9 mouse cellular contexts compared by ENCODE assay signal in the genomic region with DNA sequence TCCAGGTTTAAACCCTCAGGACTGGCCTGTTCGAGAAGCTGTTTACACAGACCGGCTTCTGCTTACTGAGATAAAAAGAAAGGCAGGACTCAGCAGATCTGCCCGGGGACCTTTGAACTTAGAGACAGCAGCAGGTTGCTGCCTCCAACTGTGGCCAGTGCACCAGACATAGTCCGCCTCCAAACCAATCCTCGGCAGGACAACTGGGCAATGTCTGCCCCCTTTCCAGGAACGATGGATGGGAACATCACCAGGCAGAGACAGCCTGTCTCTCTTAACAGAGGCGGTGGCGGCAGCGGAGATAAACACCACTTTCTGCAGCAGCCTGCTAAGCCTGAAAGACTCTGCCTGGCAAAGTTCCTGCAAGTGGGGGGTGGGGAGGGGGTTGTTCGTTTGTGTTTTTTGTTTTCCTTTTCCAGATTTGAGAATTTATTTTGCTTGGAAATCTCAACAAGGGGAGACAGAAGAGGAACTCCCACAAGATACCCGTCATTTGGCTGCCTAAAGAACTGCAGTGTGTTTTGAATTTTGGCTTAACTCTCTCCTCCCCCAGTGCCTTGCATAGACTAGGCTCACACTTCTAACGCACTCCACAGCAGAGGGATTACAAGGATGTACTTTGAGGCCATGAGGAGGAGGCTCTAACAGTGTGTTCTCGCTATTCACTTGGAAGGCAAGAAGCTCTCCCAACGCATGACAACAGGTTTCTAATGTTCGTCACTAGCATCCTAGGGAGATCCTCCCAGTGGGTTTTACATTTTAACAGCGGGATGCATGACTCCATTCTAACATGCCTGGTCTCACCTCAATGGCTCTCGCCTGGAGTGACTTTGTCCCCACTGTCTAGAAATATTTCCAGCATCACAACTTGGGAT. TPM values are rescaled to one million over a fixed set of nuclear protein-coding genes. Genes with fewer than 3 reads are reported as not detected.
A peak's percentile ranks its signal among the peaks of the same experiment; 100 is the strongest.
DNase-seq lines count a peak whose midpoint lies in the region; ATAC-seq and TF ChIP-seq lines count a peak whose summit lies in the region.
"Had no signal": no experiment of that assay in that cellular context is flagged by ENCODE, and none has a peak within 500 bp of the region (broad histone marks: within the 10 kb centered on the region; RNA-seq: fewer than 3 reads in every experiment).

No protein-coding gene starts in this region.

- DNase-seq in heart, adult 11 months: peak; percentile 95
- no peak for DNase-seq in heart, adult 9 months (ENCODE audit: low spot score in 2 of 2)
- no peak for DNase-seq in heart, embryonic 10.5 days (ENCODE audit: low spot score)
- peak; percentile 50 for DNase-seq in lung, postnatal 36 days
- DNase-seq in telencephalon, adult 2 months (ENCODE audit: low read depth, low spot score): peak; percentile 75
- no peak for DNase-seq in adrenal gland, adult 18-20 months (ENCODE audit: low spot score in 2 of 2)

- no peaks in the 10 kb centered on the region for H3K9me3 ChIP-seq in heart, embryonic 10.5 days
- H3K9me3 ChIP-seq in kidney, embryonic 15.5 days (replicated peaks): no peaks in the 10 kb centered on the region

- H3K4me1 ChIP-seq in bone marrow, adult 2 months (ENCODE audit: control insufficient read depth, insufficient read depth, low read length): peaks cover 2% of the 10 kb centered on the region; the same call in 1 of the 2 replicates
- peaks cover 37% of the 10 kb centered on the region for H3K4me1 ChIP-seq in heart, embryonic 10.5 days
- H3K4me1 ChIP-seq in kidney, embryonic 15.5 days: peaks cover 42% of the 10 kb centered on the region

- WGBS in bone marrow, adult 2 months: 31% methylated on average over 17 of the region's 17 CpGs
- WGBS in heart, embryonic 10.5 days: 6% methylated on average over 17 of the region's 17 CpGs
- 11% methylated on average over 17 of the region's 17 CpGs for WGBS in kidney, embryonic 15.5 days

- H3K9ac ChIP-seq in kidney, embryonic 15.5 days: peak overlapping the region; percentile 80; the same call in 1 of the 2 replicates

- no peaks in the 10 kb centered on the region for H3K27me3 ChIP-seq in heart, embryonic 10.5 days (ENCODE audit: insufficient read depth, poor library complexity, severe bottlenecking)
- H3K27me3 ChIP-seq in kidney, embryonic 15.5 days: 0 out of 2 replicates have a peak, but pooled peaks cover 3% of the 10 kb centered on the region
- H3K27me3 ChIP-seq: Patski had no signal

- no peak for ATAC-seq in kidney, embryonic 15.5 days (replicated peaks; ENCODE audit: low FRiP score)
- ATAC-seq: Patski had no signal

- peak overlapping the region; percentile 91 for H3K4me2 ChIP-seq in kidney, embryonic 15.5 days

- H3K4me3 ChIP-seq in bone marrow, adult 2 months (replicated peaks; ENCODE audit: control insufficient read depth, low read depth, low read length): peak overlapping the region; percentile 81
- peak overlapping the region; percentile 90 for H3K4me3 ChIP-seq in heart, embryonic 10.5 days
- peak overlapping the region; percentile 76 for H3K4me3 ChIP-seq in kidney, embryonic 15.5 days (replicated peaks)

- no peak for TF ChIP-seq CTCF in bone marrow, adult 2 months (IDR thresholded peaks at IDR 0.05; ENCODE audit: control insufficient read depth, insufficient read depth, low read length)

- peak overlapping the region; percentile 96 for H3K27ac ChIP-seq in bone marrow, adult 2 months (ENCODE audit: control insufficient read depth, insufficient read depth, low read depth, low read length, poor library complexity)
- H3K27ac ChIP-seq in heart, embryonic 10.5 days: peak overlapping the region; percentile 91
- H3K27ac ChIP-seq in kidney, embryonic 15.5 days: peak overlapping the region; percentile 73

- TF ChIP-seq POLR2A in bone marrow, adult 2 months (IDR thresholded peaks at IDR 0.05; ENCODE audit: borderline replicate concordance, control insufficient read depth, low read depth, low read length): 0 out of 2 replicates have a peak, but pooled peaks have one; percentile 44

- peaks cover 29% of the 10 kb centered on the region for H3K36me3 ChIP-seq in heart, embryonic 10.5 days
- peaks cover 30% of the 10 kb centered on the region for H3K36me3 ChIP-seq in kidney, embryonic 15.5 days

RNA-seq across cellular contexts. Expression of a gene that starts 1.5 kb away (rescaled TPM):
- polyA plus RNA-seq in bone marrow, adult 2 months (2011; ENCODE audit: insufficient read depth, insufficient read length, low replicate concordance, missing spikeins): 34.6 and 46.7 TPM in 2 replicates
- 13.0 and 21.7 TPM in 2 replicates for polyA plus RNA-seq in heart, embryonic 10.5 days (2016; fragmentation: Nextera tagmentation; extraction: Ambion mirVana)
- 32.9 and 36.0 TPM in 2 replicates for polyA plus RNA-seq in kidney, embryonic 15.5 days (2015; fragmentation: Nextera tagmentation; extraction: Ambion mirVana)
- total RNA-seq in adrenal gland, adult 18-20 months (2021): 10 to 100 TPM; 33.6 to 42.2 TPM

RNA-seq across cellular contexts. Expression of a gene that starts 1.8 kb away (rescaled TPM):
- polyA plus RNA-seq in bone marrow, adult 2 months (2011; ENCODE audit: insufficient read depth, insufficient read length, low replicate concordance, missing spikeins): 3.7 and 7.2 TPM in 2 replicates
- 0.15 and 0.24 TPM in 2 replicates for polyA plus RNA-seq in heart, embryonic 10.5 days (2016; fragmentation: Nextera tagmentation; extraction: Ambion mirVana)
- 0.82 and 0.90 TPM in 2 replicates for polyA plus RNA-seq in kidney, embryonic 15.5 days (2015; fragmentation: Nextera tagmentation; extraction: Ambion mirVana)
- total RNA-seq in adrenal gland, adult 18-20 months (2021): under 1 TPM; 0.36 to 0.48 TPM

RNA-seq across cellular contexts. Expression of a gene that starts 25.4 kb away (rescaled TPM):
- 1.9 and 3.4 TPM in 2 replicates for polyA plus RNA-seq in bone marrow, adult 2 months (2011; ENCODE audit: insufficient read depth, insufficient read length, low replicate concordance, missing spikeins)
- 11.0 and 11.2 TPM in 2 replicates for polyA plus RNA-seq in heart, embryonic 10.5 days (2016; fragmentation: Nextera tagmentation; extraction: Ambion mirVana)
- 15.3 and 16.1 TPM in 2 replicates for polyA plus RNA-seq in kidney, embryonic 15.5 days (2015; fragmentation: Nextera tagmentation; extraction: Ambion mirVana)
- total RNA-seq in adrenal gland, adult 18-20 months (2021): 10 to 100 TPM; 14.2 to 16.9 TPM

RNA-seq across cellular contexts. Expression of a gene that starts 25.6 kb away (rescaled TPM):
- 17.2 and 32.0 TPM in 2 replicates for polyA plus RNA-seq in bone marrow, adult 2 months (2011; ENCODE audit: insufficient read depth, insufficient read length, low replicate concordance, missing spikeins)
- polyA plus RNA-seq in heart, embryonic 10.5 days (2016; fragmentation: Nextera tagmentation; extraction: Ambion mirVana): 47.1 and 49.4 TPM in 2 replicates
- polyA plus RNA-seq in kidney, embryonic 15.5 days (2015; fragmentation: Nextera tagmentation; extraction: Ambion mirVana): 47.2 and 52.2 TPM in 2 replicates
- total RNA-seq in adrenal gland, adult 18-20 months (2021): 10 to 100 TPM; 44.1 to 57.6 TPM

RNA-seq across cellular contexts. Expression of a gene that starts 47.1 kb away (rescaled TPM):
- not detected in 2 replicates for polyA plus RNA-seq in bone marrow, adult 2 months (2011; ENCODE audit: insufficient read depth, insufficient read length, low replicate concordance, missing spikeins)
- 0.39 TPM in 1 of 2 replicates, not detected in the other for polyA plus RNA-seq in heart, embryonic 10.5 days (2016; fragmentation: Nextera tagmentation; extraction: Ambion mirVana)
- not detected in 2 replicates for polyA plus RNA-seq in kidney, embryonic 15.5 days (2015; fragmentation: Nextera tagmentation; extraction: Ambion mirVana)
- total RNA-seq in adrenal gland, adult 18-20 months (2021): under 1 TPM in 1 of 2 experiments, not detected in 1; 0.33 TPM

Comparison
In these comparisons a context has a peak if more than half of its experiments do, and no peak if none do; other contexts are left out.
1. DNase-seq: peak in heart, adult 11 months (single experiment), lung, postnatal 36 days (single experiment) and telencephalon, adult 2 months (single experiment); none in heart, adult 9 months (0 of 2), heart, embryonic 10.5 days (single experiment) and adrenal gland, adult 18-20 months (0 of 2).
2. Peak in every context shown above with its lines, with median percentiles within 50 percentile points of each other: H3K27ac ChIP-seq and H3K4me3 ChIP-seq.